Mouse (Mus musculus) urinary bladder, adult 18-20 months (tissue): Measurements from ENCODE around the gene Mta2.
A peak's percentile ranks its signal among the peaks of the same experiment; 100 is the strongest.

ENCODE experiments used
- DNase-seq, 2 experiments: peaks; one replicate each; pipeline ENCODE4 v3.0.0; 2022; ENCODE audit warnings: low spot score in 2 of 2, mixed read lengths in 2 of 2

The Mta2 gene

GRCm38 (mm10) chr19:8929224-8930088 lies 12.2 kb upstream of the Mta2 start, which contains the start of the genes Rom1 and Eml3:
TSS of gene Rom1 (minus strand) at chr19:8929356.
TSS of gene Eml3 (plus strand) at chr19:8929552.
- peak; percentile 86 to 93 for DNase-seq

- DNase-seq: no peak
Observed at GRCm38 (mm10) chr19:8930117-8930516, 11.6 kb upstream of the Mta2 start.

DNA sequence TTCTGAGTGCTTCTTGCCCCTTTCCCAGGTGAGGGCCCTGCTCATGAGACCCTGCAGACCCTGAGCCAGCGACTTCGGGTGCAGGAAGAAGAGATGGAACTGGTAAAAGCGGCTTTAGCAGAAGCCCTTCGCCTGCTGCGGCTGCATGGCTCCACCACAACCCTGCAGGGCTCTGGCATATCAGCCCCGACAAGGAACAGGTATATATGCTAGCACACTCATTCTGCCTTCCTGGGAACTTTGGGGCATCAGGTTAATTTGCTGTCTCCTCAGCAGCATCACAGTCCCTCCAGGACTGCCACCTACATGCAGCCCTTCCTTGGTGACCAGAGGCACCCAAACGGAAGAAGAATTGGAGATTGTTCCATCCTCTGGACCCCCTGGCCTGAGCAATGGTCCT lies 10.9 kb upstream of the Mta2 start:
- no peak for DNase-seq

GRCm38 (mm10) chr19:8936736-8937135 lies 4.9 kb upstream of the Mta2 start:
- no peak for DNase-seq

DNA sequence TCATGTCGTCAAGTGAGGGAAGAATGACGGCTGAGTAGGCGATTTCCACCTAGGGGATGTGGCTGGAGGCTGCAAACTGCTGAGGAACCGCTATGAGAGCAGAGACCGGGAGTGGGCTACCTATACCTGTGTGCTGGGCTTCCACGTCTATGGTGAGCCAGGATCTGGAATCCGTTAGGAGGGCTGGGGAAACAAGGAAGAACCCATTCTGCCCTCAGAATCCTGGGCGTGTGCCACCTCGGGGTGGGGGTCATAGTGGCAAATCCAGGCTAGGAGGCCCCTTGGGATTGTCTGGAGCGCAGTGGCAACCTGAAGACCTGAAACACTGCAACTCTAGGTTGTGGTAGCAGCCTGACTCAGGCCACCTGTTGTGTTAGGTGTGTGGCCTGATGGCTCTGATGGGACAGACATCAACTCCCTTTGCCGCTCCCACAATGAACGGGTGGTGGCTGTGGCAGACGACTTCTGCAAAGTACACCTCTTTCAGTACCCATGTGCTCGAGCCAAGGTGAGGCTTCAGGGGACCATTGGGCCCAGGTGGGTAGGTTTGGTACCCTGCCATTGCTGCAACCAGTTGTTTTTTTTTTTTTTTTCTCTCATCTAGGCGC lies 1.0 kb upstream of the Mta2 start:
- DNase-seq: no peak

DNA sequence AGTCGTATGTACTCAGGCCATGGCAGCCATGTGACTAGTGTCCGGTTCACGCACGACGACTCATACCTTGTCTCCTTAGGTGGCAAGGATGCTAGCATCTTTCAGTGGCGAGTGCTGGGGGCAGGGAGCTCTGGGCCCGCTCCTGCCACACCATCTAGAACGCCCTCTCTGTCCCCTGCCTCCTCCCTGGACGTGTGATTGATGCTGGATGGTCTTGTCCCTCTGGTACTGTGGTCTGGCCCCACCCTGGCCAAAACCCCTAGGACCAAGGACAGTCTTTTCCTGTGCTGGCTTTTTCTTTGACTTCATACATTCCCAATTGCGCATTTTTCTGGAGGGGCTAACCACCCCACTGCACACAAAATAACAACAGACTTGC lies 550 bp upstream of the Mta2 start:
- DNase-seq: no peak

GRCm38 (mm10) chr19:8942276-8942964 lies 745 bp downstream of the Mta2 start:
- peak in 1 of 2 experiments; percentile 43 for DNase-seq

DNA sequence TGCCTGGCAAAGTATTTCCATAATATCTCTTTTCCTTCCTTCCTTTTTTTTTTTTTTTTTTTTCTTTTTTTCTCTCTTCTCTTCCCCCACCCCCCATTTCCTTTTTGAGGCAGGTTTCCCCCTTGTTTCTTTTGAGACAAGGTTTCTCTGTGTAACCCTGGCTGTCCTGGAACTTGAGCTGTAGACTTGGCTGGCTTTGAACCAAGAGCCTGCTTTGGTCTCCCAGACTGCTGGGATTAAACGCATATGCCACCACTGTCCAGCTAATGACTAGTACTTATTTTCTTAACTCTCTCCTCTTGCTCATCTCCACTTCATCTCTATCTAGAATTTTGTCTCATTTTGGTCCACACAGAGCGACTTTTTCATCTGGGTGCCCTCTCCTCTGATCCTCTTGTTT lies 1.4 kb downstream of the Mta2 start:
- DNase-seq: no peak

GRCm38 (mm10) chr19:8944062-8944461 lies 2.4 kb downstream of the Mta2 start:
- no peak for DNase-seq

DNA sequence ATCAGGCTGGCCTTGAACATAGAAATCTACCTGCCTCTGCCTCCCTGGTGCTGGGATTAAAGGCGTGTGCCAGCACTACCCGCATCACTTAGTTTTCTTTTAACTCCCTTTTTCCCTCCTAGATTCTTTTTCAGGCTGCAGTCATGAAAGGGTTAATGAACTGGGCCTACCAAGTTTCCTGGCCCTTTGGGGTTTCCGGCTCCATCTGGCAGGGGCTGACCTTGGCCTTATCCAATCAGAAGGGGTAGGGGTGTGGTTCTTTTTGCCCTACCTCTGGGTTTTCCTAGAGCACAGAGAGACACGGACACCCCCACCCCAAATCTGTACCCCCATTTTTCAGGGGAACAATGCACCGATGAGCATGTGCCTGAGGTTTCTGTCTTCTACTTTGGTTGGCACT lies 3.1 kb downstream of the Mta2 start:
- DNase-seq: no peak

DNA sequence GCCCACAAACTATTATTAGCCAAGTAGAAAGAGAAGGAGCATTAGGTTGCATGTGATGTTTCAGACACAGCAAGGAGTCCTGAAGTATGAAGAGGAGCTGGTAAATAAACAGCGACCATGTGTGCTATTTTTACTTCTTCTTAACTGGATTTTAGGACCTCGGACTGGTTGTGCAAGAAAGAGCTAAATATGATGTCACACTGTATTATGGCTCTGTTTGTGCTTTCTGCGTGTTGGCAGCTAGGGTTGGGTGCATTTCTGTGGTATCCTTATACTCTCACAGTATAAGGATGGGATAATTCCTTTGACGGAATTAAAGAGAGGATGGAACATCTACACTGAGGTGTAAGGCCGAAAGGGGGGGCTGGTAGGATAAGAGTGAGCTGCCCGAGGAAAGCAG lies 3.6 kb downstream of the Mta2 start:
- no peak for DNase-seq

- no peak for DNase-seq
Observed at GRCm38 (mm10) chr19:8946929-8947328, 5.3 kb downstream of the Mta2 start.

- DNase-seq: no peak
Observed at GRCm38 (mm10) chr19:8950190-8950589, 8.5 kb downstream of the Mta2 start.

DNA sequence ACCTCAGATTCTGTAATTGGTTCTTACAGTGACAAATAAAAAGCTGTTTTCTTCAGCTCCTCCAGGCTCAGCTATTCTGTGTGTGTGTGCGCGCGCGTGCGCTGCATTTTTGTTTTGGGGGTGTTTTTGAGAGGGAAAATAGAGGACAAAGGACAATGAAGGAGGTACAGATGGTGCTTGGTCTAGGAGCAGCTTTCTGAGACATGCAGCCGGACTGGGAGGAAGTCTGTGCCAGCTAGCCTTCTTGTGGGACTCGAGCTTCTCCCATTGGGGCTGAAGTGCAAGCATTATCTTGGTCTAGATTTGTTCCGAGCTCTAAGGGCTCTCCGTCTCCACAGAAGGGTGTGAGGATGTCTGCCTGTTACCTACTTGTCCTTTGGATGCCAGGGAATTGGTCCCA lies 10.6 kb downstream of the Mta2 start:
- no peak for DNase-seq

GRCm38 (mm10) chr19:8953135-8954039 lies 11.7 kb downstream of the Mta2 start, which contains the start of gene Tut1:
TSS of gene Tut1 (plus strand) at chr19:8953847.
- peak; percentile 86 to 88 for DNase-seq

- DNase-seq: no peak
Observed at GRCm38 (mm10) chr19:8954171-8954570, 12.5 kb downstream of the Mta2 start.

- no peak for DNase-seq
Observed at GRCm38 (mm10) chr19:8962256-8962655, 20.6 kb downstream of the Mta2 start.

- no peak for DNase-seq
Observed at GRCm38 (mm10) chr19:8965075-8965474, 23.4 kb downstream of the Mta2 start.

GRCm38 (mm10) chr19:8965771-8966170 lies 24.1 kb downstream of the Mta2 start:
- no peak for DNase-seq

GRCm38 (mm10) chr19:8966198-8966589 lies 24.5 kb downstream of the Mta2 start:
- DNase-seq: no peak

DNA sequence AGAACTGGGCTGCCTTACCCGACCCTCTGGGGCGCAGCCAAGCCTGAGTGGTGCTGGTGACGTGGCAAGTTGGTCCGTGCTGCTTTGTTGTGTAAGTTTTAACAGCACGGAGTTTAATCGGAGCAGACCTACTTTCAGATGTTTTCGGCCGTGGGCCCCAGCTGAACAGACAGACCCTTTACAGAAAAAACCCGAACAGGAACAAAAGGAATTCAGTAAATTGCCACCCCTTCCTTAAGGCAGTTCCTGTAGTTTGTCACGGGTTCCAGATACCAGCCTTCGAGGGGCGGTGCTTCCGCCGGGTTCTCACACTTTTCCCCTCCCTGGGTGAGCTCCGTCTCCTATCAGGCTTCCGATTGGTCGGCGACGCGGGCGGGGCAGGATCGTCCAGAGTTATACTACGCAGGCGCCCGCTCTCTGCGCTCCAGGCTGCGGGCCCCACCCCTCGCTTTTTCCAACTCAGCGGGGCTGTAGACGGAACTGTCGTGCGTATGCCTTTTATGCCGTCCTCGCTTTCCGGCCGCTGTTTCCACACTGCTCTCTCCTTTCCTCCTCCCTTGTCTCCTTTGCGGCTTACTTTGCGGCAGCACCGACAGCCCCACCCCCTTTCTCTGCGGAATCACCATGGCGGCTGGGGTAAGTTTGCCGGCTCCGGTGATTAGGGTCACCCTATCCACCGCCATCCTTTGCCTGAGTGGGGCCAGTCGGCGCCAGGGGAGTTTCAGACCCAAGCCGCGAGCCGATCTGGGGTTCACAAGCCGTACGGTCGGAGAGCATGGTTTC lies 25.1 kb downstream of the Mta2 start, which contains the start of gene Eef1g:
Gene Eef1g (plus strand): TSS at position 452 of the 783 bp plus-strand sequence.
- peak; percentile 86 to 99 for DNase-seq
